Mouse (Mus musculus): ENCODE measurements around the gene Ncf4. TPM values are rescaled to one million over a fixed set of nuclear protein-coding genes. Genes with fewer than 3 reads are reported as not detected.
A peak's percentile ranks its signal among the peaks of the same experiment; 100 is the strongest.

Gene Ncf4
- total RNA-seq, 1 experiment, result 0.31 TPM

DNA sequence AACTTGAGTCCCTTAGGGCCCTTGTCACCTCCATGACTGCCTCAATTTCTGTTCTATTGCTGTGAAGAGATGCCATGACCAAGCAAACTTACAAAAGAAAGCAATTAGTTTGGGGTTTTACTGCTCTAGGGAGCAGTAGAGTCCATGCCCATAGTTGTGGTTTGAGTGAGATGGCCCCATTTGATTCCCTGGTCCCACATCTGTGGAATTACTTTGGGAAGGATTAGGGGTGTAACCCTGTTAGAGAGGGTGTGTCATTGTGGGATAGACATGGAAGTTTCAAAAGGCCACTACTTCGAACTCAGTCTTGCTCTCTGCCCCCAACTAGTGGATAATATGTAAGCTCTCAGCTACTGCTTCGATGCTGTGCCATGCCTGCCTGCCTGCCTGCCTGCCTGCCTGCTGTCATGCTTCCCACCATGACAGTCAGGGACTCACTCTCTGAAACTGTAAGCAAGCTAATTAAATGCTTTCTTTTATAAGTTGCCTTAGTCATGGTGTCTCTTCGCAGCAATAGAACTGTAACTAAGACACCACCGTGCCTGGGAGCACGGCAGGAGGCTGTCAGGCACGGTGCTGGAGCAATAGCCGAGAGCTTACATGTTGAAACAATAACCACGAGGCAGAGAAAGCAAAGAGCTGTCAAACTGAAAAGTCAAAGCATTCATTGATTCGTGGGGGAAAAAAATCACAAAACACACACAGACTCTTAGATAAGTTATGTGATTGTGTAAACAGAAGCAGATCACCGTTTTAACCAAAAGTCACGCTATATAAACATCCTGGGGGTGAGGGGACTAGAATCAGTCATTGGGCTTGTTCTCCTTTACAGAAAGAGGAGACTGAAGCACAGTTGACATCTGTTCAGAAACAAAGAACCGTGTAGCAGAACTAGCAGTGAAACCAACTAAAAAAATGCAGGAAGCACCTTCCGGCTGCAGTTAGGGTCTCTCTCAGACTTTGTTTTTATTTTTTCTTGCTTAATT is 13.0 kb upstream of the Ncf4 start:
- TF ChIP-seq CHD2 (IDR thresholded peaks at IDR 0.05; ENCODE audit: low read depth, low read length), result no peak
- TF ChIP-seq MAFK (IDR thresholded peaks at IDR 0.05; ENCODE audit: insufficient read depth, low read depth, low read length), result no peak
- TF ChIP-seq HCFC1 (IDR thresholded peaks at IDR 0.05; ENCODE audit: borderline replicate concordance, insufficient read depth, low read length), result no peak
- no peak for TF ChIP-seq ZNF384 (IDR thresholded peaks at IDR 0.05; ENCODE audit: low read depth, low read length)
- TF ChIP-seq ZC3H11A (IDR thresholded peaks at IDR 0.05; ENCODE audit: borderline replicate concordance, low read depth, low read length), result no peak
- Histone ChIP-seq H3K36me3 (ENCODE audit: control insufficient read depth, insufficient read depth, low read length, poor library complexity, severe bottlenecking) (no peaks in the 10 kb centered on the region), H3K4me3 (ENCODE audit: insufficient read depth in 1 of 2, low read depth in 1 of 2, low read length in 2 of 2, poor library complexity in 1 of 2, severe bottlenecking in 1 of 2) (no peak overlapping the region), H3K4me1 (ENCODE audit: control insufficient read depth in 2 of 2, insufficient read depth in 2 of 2, low read length in 2 of 2, poor library complexity in 1 of 2) (peaks cover 0 to 1% of the 10 kb centered on the region in 2 experiments; a peak in 1 of 4 replicates), H3K9me3 (ENCODE audit: control insufficient read depth, insufficient read depth, low read depth, low read length) (no peaks in the 10 kb centered on the region), H3K9ac (ENCODE audit: insufficient read depth, low read depth, low read length, poor library complexity, severe bottlenecking) (no peak overlapping the region), H3K27ac (ENCODE audit: insufficient read depth, low read depth, low read length, poor library complexity, severe bottlenecking) (no peak overlapping the region)
- in situ Hi-C loops (cut with MboI; ENCODE audit: low sequenced_read_pairs in 2 of 2, unreplicated experiment in 2 of 2), result no loop called here
- DNase-seq (ENCODE audit: low read depth, low spot score), result no peak

DNA sequence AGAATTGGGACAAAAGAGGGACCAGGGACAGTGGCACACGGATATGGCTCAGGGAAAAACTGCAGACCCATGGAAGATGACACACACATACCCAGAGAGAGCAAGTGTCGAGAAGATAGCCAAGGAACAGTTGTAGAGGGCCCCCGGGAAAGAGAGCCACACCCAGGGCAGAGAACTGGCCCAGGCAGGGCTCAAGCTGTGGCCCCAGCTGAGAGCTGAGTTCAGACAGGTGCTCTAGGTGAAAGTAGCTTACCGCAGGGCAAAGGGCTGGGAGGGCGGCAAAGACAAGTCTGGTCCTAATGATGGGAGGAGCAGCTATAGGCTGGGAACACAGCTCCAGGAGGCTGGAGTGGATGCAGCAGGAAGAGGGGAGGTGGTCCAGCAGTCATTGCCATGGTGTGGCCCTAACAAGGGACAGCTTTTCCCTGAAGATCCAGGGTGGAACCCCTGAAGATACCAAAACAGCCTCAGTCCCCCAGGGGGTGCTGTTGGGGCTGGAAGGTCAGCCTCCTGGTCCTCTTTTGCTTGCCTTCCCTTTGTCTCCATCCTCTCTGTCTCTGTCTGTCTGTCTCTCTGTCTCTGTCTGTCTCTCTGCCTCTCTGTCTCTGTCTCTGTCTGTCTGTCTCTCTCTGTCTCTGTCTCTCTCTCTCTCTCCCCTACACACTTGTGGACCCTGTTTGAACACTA is 9.6 kb upstream of the Ncf4 start:
- Histone ChIP-seq H3K4me3 (ENCODE audit: insufficient read depth in 1 of 2, low read depth in 1 of 2, low read length in 2 of 2, poor library complexity in 1 of 2, severe bottlenecking in 1 of 2) (no peak overlapping the region), H3K4me1 (ENCODE audit: control insufficient read depth in 2 of 2, insufficient read depth in 2 of 2, low read length in 2 of 2, poor library complexity in 1 of 2) (peaks cover 0 to 1% of the 10 kb centered on the region in 2 experiments; a peak in 1 of 4 replicates), H3K9ac (ENCODE audit: insufficient read depth, low read depth, low read length, poor library complexity, severe bottlenecking) (no peak overlapping the region), H3K36me3 (ENCODE audit: control insufficient read depth, insufficient read depth, low read length, poor library complexity, severe bottlenecking) (no peaks in the 10 kb centered on the region), H3K9me3 (ENCODE audit: control insufficient read depth, insufficient read depth, low read depth, low read length) (no peaks in the 10 kb centered on the region), H3K27ac (ENCODE audit: insufficient read depth, low read depth, low read length, poor library complexity, severe bottlenecking) (no peak overlapping the region)
- no peak for DNase-seq (ENCODE audit: low read depth, low spot score)
- TF ChIP-seq HCFC1 (IDR thresholded peaks at IDR 0.05; ENCODE audit: borderline replicate concordance, insufficient read depth, low read length), result no peak
- in situ Hi-C loops (cut with MboI; ENCODE audit: low sequenced_read_pairs in 2 of 2, unreplicated experiment in 2 of 2), result no loop called here

DNA sequence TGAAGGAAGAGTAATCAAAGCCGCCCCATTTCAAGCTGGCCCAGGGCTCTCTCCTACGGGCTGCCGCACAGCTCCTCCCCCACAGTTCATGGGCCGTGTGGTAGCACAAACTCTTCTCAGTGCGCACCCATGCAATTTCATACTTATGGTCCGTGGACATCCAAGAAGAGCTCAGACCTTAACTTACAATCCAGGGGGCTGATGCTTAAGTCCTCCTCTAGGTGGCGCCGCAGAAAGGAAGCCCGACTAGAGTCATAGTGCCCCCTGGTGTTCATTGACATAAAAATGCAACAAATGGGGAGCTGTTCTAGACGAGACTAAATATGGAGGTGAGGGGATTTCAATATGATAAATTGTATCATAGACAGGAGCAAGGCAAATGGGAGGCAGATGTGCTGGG is 5.1 kb upstream of the Ncf4 start:
- DNase-seq (ENCODE audit: low read depth, low spot score), result peak; percentile 72
- H3K4me3 ChIP-seq (ENCODE audit: insufficient read depth in 1 of 2, low read depth in 1 of 2, low read length in 2 of 2, poor library complexity in 1 of 2, severe bottlenecking in 1 of 2), result no peak overlapping the region
- H3K9me3 ChIP-seq (ENCODE audit: control insufficient read depth, insufficient read depth, low read depth, low read length), result no peaks in the 10 kb centered on the region
- in situ Hi-C loops (cut with MboI; ENCODE audit: low sequenced_read_pairs in 2 of 2, unreplicated experiment in 2 of 2), result no loop called here
- no peak overlapping the region for H3K27ac ChIP-seq (ENCODE audit: insufficient read depth, low read depth, low read length, poor library complexity, severe bottlenecking)
- H3K9ac ChIP-seq (ENCODE audit: insufficient read depth, low read depth, low read length, poor library complexity, severe bottlenecking), result no peak overlapping the region
- H3K36me3 ChIP-seq (ENCODE audit: control insufficient read depth, insufficient read depth, low read length, poor library complexity, severe bottlenecking), result no peaks in the 10 kb centered on the region
- H3K4me1 ChIP-seq (ENCODE audit: control insufficient read depth in 2 of 2, insufficient read depth in 2 of 2, low read length in 2 of 2, poor library complexity in 1 of 2), result peaks cover 0 to 1% of the 10 kb centered on the region in 2 experiments; a peak in 1 of 4 replicates
- TF ChIP-seq HCFC1 (IDR thresholded peaks at IDR 0.05; ENCODE audit: borderline replicate concordance, insufficient read depth, low read length) (0 out of 2 replicates have a peak, but pooled peaks have one; percentile 44), ZC3H11A (IDR thresholded peaks at IDR 0.05; ENCODE audit: borderline replicate concordance, low read depth, low read length) (peak; percentile 42; the same call in 1 of the 2 replicates), ZNF384 (IDR thresholded peaks at IDR 0.05; ENCODE audit: low read depth, low read length) (no peak)

DNA sequence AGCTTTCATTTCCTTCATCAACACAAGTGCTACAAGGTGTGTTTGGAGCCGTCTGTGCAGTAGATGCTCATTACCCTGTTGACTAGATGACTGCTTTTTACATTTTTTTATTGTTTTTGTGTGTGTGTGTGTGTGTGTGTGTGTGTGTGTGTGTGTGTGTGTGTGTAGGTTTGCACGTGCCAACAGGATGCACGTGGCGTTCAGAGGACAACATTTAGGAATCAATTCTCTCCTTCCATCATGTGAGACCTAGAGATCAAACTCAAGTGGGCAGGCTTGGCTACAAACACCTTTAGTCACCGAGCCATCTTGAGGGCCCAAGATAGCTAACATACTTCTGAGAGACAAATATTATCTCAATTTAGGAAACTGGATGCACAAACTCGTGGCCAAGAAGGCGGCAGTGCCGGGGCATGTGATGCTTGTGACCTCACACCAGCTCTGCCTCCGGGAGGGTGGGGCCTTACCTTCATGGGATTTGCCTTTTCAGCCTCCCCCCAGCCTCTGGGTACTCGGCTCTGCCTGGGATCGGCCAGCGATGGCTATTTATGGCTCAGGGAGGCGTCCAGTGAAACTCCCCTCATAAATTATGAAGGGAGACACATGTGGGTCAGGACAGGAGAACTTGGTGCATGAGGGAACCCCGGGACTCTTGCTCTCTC is 4.5 kb upstream of the Ncf4 start:
- in situ Hi-C loops (cut with MboI; ENCODE audit: low sequenced_read_pairs in 2 of 2, unreplicated experiment in 2 of 2), result no loop called here
- no peak for DNase-seq (ENCODE audit: low read depth, low spot score)
- no peaks in the 10 kb centered on the region for H3K36me3 ChIP-seq (ENCODE audit: control insufficient read depth, insufficient read depth, low read length, poor library complexity, severe bottlenecking)
- no peak overlapping the region for H3K27ac ChIP-seq (ENCODE audit: insufficient read depth, low read depth, low read length, poor library complexity, severe bottlenecking)
- H3K4me3 ChIP-seq (ENCODE audit: insufficient read depth in 1 of 2, low read depth in 1 of 2, low read length in 2 of 2, poor library complexity in 1 of 2, severe bottlenecking in 1 of 2), result no peak overlapping the region
- TF ChIP-seq ZNF384 (IDR thresholded peaks at IDR 0.05; ENCODE audit: low read depth, low read length) (no peak), ZC3H11A (IDR thresholded peaks at IDR 0.05; ENCODE audit: borderline replicate concordance, low read depth, low read length) (no peak), HCFC1 (IDR thresholded peaks at IDR 0.05; ENCODE audit: borderline replicate concordance, insufficient read depth, low read length) (no peak), CHD2 (IDR thresholded peaks at IDR 0.05; ENCODE audit: low read depth, low read length) (no peak), MAFK (IDR thresholded peaks at IDR 0.05; ENCODE audit: insufficient read depth, low read depth, low read length) (no peak)
- no peak overlapping the region for H3K9ac ChIP-seq (ENCODE audit: insufficient read depth, low read depth, low read length, poor library complexity, severe bottlenecking)
- no peaks in the 10 kb centered on the region for H3K9me3 ChIP-seq (ENCODE audit: control insufficient read depth, insufficient read depth, low read depth, low read length)
- H3K4me1 ChIP-seq (ENCODE audit: control insufficient read depth in 2 of 2, insufficient read depth in 2 of 2, low read length in 2 of 2, poor library complexity in 1 of 2), result no peaks in the 10 kb centered on the region
